Mouse (Mus musculus) embryonic facial prominence, embryonic 10.5 days (tissue): ENCODE measurements at regions not wholly inside any gene's neighbourhood (a gene's known extent, or its start where the extent isn't known, plus 50 kb on each side); places are given as distances from the start of the nearest gene placed in this dataset.

Experiments used
- DNase-seq: peaks from one replicate; pipeline ENCODE4 v3.0.0-alpha.2; 2017; ENCODE audit warnings: low spot score
- H3K27ac ChIP-seq: fragments of 300-500 bp; sonication (generic); replicated peaks from 2 replicates; pipeline ENCODE4 v1.5.1; 2016; ENCODE audit warnings: mild to moderate bottlenecking
- H3K27me3 ChIP-seq: fragments of 300-500 bp; sonication (generic); replicated peaks from 2 replicates; pipeline ENCODE4 v1.6.1; 2016; ENCODE audit warnings: low read depth, mild to moderate bottlenecking; ENCODE audit not compliant: poor library complexity, severe bottlenecking
- H3K36me3 ChIP-seq: fragments of 300-500 bp; sonication (generic); replicated peaks from 2 replicates; pipeline ENCODE4 v1.6.1; 2016; ENCODE audit warnings: mild to moderate bottlenecking, moderate library complexity
- H3K4me1 ChIP-seq: fragments of 300-500 bp; sonication (generic); 2 replicates; pipeline ENCODE4 v1.6.1; 2016
- H3K4me3 ChIP-seq: fragments of 300-500 bp; sonication (generic); 2 replicates; pipeline ENCODE4 v1.5.1; 2016; ENCODE audit warnings: mild to moderate bottlenecking, moderate library complexity
- H3K9me3 ChIP-seq: fragments of 300-500 bp; sonication (generic); 2 replicates; pipeline ENCODE4 v1.6.1; 2016; ENCODE audit warnings: mild to moderate bottlenecking
- WGBS: fragments of 180-500 bp; shearing (Covaris S2); methylation state at CpG from one replicate; pipeline ENCODE4 v1.1.7; 2016; 5-methylcytosine and 5-hydroxymethylcytosine counted together

DNA sequence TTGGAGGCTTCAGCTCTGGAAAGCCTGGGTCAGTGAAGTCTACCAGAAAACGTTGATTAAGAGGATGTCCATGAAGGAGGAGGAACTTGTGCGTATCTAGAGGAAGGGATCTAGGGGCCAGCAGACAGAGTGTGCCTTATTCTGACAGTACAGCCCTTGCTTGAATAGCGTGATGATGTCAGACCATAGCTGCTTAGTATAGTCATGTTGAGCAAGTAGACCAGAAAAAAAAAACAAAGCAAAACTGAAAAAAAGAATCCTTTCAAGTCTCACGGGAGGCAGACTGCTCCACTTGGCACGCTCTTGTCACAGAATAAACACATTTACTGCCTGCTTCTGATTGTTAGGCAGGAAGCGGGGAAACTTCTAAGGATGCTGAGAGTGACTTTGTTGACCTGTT is 290.7 kb downstream of the Rngtt start:
- DNase-seq: no peak
- Histone ChIP-seq H3K27ac (no peak overlapping the region), H3K27me3 (no peaks in the 10 kb centered on the region; the same call in 1 of the 2 replicates), H3K4me1 (peaks cover under 1% of the 10 kb centered on the region; the same call in 1 of the 2 replicates), H3K36me3 (no peaks in the 10 kb centered on the region), H3K9me3 (no peaks in the 10 kb centered on the region), H3K4me3 (no peak overlapping the region)
- WGBS: 65% methylated on average over 6 of the region's 6 CpGs

GRCm38 (mm10) chr4:33604636-33605035 is 294.5 kb downstream of the Rngtt start:
- H3K4me1 ChIP-seq: no peaks in the 10 kb centered on the region
- H3K36me3 ChIP-seq: no peaks in the 10 kb centered on the region
- H3K9me3 ChIP-seq: no peaks in the 10 kb centered on the region
- WGBS: 87% methylated on average over 5 of the region's 5 CpGs
- H3K27me3 ChIP-seq: no peaks in the 10 kb centered on the region
- DNase-seq: no peak
- no peak overlapping the region for H3K27ac ChIP-seq
- no peak overlapping the region for H3K4me3 ChIP-seq

DNA sequence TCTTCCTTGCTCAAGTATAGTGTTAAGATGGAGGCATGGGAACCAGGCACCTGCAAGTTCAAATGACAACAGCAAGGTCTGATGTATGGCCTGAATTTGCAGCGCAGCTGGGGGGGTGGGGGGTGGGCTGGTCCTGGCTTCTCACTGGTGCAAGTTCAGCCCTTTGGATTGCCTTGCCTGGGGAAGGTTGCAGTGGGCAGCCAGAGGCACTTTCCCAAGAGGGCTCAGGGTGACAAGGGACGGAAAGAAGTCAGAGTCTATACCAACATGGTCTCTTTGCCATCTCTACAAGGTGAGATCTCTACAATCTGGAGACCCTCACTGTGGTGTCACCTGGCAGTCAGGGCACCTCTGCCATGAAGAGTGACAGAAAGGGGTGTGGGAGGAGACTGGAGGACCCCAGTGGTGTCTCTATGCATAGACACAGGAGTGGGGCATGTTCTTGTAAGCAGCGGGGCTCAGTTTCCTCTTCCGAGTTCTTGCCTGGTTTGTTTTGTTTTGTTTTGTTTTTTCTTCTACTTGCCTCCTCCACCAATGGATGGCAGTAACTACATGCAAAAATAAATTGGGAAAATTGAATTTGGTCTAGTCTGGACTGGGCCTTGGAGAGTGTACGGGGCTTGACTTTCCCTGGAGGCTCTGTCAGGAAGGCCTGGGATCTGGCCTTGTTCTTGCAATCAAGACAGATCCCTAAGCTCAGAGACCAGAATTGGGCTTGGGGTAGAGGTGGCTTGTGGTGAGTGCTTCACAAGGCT is 284.4 kb upstream of the Cnr1 start:
- no peaks in the 10 kb centered on the region for H3K27me3 ChIP-seq
- no peaks in the 10 kb centered on the region for H3K9me3 ChIP-seq
- DNase-seq: no peak
- WGBS: 83% methylated on average over 5 of the region's 5 CpGs
- no peak overlapping the region for H3K4me3 ChIP-seq
- no peaks in the 10 kb centered on the region for H3K4me1 ChIP-seq
- no peaks in the 10 kb centered on the region for H3K36me3 ChIP-seq
- no peak overlapping the region for H3K27ac ChIP-seq

DNA sequence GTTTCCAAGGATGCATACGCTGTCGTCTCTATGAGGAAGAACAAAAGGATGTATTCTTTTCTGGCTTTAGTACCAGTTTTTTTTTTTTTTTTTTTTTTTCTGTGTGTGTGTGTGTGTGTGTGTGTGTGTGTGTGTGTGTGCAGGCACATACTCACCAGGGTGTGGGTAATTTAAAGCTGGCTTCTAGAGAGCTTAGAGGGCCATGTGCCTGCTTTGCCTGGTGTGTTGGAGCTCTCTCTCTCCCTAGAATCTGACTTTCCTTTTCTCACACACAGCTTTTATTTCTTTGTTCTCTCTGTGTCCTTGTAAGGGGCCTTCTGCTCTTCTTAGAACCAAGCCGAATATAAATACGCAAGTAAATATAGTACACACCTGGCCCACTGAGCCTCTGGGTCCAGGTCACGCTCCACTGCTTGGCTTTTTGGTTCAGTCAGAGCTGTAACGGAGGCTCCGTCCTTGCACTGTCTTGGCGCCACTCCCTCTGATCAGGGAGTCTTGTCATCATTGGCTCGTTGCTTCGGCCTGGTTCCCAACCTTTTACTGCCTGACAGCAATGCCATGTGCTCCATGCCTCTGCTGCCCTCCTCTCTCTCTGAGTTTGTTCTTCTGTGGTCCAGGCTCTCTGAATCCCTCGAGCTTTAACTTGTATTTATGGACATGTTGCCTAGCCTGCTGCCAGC is 283.7 kb upstream of the Cnr1 start:
- no peak for DNase-seq
- H3K9me3 ChIP-seq: no peaks in the 10 kb centered on the region
- no peaks in the 10 kb centered on the region for H3K36me3 ChIP-seq
- no peak overlapping the region; the same call in 1 of the 2 replicates for H3K27ac ChIP-seq
- H3K4me1 ChIP-seq: no peaks in the 10 kb centered on the region
- no peak overlapping the region for H3K4me3 ChIP-seq
- 68% methylated on average over 11 of the region's 11 CpGs for WGBS
- H3K27me3 ChIP-seq: no peaks in the 10 kb centered on the region

DNA sequence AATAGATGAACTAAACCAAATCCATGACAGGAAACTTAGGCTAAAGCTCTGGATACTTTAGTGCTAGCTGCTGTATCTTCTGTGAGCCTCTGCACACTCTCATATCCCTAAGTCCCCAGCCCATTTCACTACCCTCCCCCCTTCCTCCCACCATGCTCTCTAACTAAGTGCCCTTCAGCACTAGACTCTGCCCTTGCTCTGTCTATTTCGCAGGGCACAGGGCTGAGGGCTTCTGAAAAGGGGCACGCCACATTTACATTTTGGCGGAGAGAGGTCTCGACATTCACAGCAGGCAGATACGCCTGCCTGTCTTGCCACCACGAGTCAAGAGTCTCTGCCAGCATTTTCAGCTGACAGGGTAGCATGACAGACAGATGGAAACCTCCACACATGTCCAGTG is 282.5 kb upstream of the Cnr1 start:
- 73% methylated on average over 6 of the region's 6 CpGs for WGBS

GRCm38 (mm10) chr4:33642526-33642925 is 281.9 kb upstream of the Cnr1 start:
- no peak for DNase-seq
- H3K36me3 ChIP-seq: no peaks in the 10 kb centered on the region
- H3K4me3 ChIP-seq: no peak overlapping the region
- no peaks in the 10 kb centered on the region for H3K4me1 ChIP-seq
- H3K27ac ChIP-seq: no peak overlapping the region
- WGBS: 93% methylated on average over 13 of the region's 13 CpGs
- H3K27me3 ChIP-seq: no peaks in the 10 kb centered on the region
- no peaks in the 10 kb centered on the region for H3K9me3 ChIP-seq

More for the DNA sequence above, 282.5 kb upstream of the Cnr1 start:
- Histone ChIP-seq H3K27ac (no peak overlapping the region), H3K4me1 (no peaks in the 10 kb centered on the region), H3K4me3 (no peak overlapping the region), H3K27me3 (no peaks in the 10 kb centered on the region), H3K36me3 (no peaks in the 10 kb centered on the region), H3K9me3 (no peaks in the 10 kb centered on the region)
- no peak for DNase-seq

DNA sequence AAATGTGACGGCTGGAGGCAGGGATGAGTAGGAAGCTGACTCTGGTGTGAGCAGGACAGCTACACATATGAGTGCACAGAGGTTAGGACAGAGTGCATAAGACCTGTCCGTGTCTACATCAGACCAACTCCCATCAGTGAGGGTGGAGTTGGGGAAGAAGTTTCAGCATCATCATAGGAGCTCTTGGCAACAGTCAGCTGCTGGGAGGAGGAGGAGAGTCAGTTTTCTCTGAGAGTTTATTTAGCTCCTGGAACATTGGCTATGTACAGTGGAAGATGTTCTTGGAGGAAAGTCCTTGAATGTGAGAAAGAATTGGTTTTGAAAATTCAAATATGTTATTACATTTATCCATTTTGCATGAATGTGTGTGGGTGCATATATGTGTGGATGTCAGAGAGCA is 279.2 kb upstream of the Cnr1 start:
- Histone ChIP-seq H3K36me3 (no peaks in the 10 kb centered on the region), H3K27me3 (no peaks in the 10 kb centered on the region), H3K9me3 (no peaks in the 10 kb centered on the region), H3K4me3 (no peak overlapping the region), H3K4me1 (no peaks in the 10 kb centered on the region), H3K27ac (no peak overlapping the region)
- 85% methylated on average over 2 of the region's 2 CpGs for WGBS
- DNase-seq: no peak

- no peaks in the 10 kb centered on the region for H3K4me1 ChIP-seq
- no peak overlapping the region for H3K27ac ChIP-seq
- H3K4me3 ChIP-seq: no peak overlapping the region
- no peaks in the 10 kb centered on the region for H3K9me3 ChIP-seq
- no peaks in the 10 kb centered on the region for H3K27me3 ChIP-seq
- DNase-seq: no peak
- WGBS: 81% methylated on average over 5 of the region's 5 CpGs
- H3K36me3 ChIP-seq: no peaks in the 10 kb centered on the region
These were observed 273.1 kb upstream of the Cnr1 start for GRCm38 (mm10) chr4:33651292-33651691.

GRCm38 (mm10) chr4:33659766-33660165 is 264.6 kb upstream of the Cnr1 start:
- no peak overlapping the region for H3K4me3 ChIP-seq
- no peak for DNase-seq
- no peaks in the 10 kb centered on the region for H3K36me3 ChIP-seq
- H3K27me3 ChIP-seq: no peaks in the 10 kb centered on the region
- no peaks in the 10 kb centered on the region for H3K9me3 ChIP-seq
- H3K4me1 ChIP-seq: peaks cover 10% of the 10 kb centered on the region
- no peak overlapping the region for H3K27ac ChIP-seq
- 91% methylated on average over 14 of the region's 14 CpGs for WGBS

DNA sequence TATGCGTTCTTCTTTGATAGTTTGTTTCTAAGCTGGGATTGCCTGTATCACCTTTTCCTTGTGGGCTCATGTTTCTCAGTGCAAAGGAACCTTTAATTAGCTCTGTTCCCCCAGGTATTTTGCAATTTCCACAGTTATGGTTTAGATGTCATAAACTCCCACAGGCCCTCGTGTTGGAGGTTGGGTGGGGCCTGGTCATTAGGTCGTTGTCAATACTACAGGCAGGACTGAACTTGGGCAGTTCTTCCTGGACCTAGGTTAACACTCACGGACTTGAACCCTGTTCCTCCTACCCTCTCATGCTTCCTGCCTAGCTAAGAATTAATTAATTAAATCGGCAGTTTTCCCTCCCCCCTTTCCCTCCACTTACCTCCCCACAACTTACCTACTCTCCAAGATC is 263.8 kb upstream of the Cnr1 start:
- WGBS: 79% methylated on average over 5 of the region's 5 CpGs
- Histone ChIP-seq H3K9me3 (no peaks in the 10 kb centered on the region), H3K4me3 (no peak overlapping the region), H3K27ac (no peak overlapping the region), H3K4me1 (peaks cover 10% of the 10 kb centered on the region), H3K27me3 (no peaks in the 10 kb centered on the region), H3K36me3 (no peaks in the 10 kb centered on the region)
- DNase-seq: no peak

GRCm38 (mm10) chr4:33661862-33662261 is 262.5 kb upstream of the Cnr1 start:
- no peaks in the 10 kb centered on the region for H3K36me3 ChIP-seq
- H3K9me3 ChIP-seq: no peaks in the 10 kb centered on the region
- WGBS: 87% methylated on average over 3 of the region's 3 CpGs
- DNase-seq: no peak
- no peak overlapping the region for H3K4me3 ChIP-seq
- no peaks in the 10 kb centered on the region for H3K27me3 ChIP-seq
- peaks cover 10% of the 10 kb centered on the region for H3K4me1 ChIP-seq
- H3K27ac ChIP-seq: no peak overlapping the region

DNA sequence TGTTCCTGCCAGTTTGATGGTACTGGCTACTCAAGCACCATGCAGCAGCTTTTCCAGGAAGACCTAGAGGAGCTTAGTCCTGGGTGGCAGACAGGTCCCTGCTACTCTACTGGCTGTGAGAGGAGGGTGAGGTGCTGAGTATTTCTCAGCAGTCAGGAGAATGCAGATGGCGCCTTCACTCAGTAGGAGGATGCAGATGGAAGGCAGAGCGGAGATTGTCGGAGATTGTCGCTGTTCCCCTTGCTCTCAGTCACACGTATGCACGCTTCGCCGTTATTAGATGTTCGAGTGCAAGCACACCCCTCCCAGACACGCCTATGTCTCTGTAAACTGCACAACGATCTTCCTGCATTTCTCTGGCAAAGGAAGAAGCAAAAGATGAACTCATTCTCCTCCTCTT is 261.4 kb upstream of the Cnr1 start:
- no peak for DNase-seq
- Histone ChIP-seq H3K4me3 (no peak overlapping the region), H3K27ac (no peak overlapping the region), H3K4me1 (peaks cover 10% of the 10 kb centered on the region), H3K9me3 (no peaks in the 10 kb centered on the region), H3K36me3 (no peaks in the 10 kb centered on the region), H3K27me3 (no peaks in the 10 kb centered on the region)
- WGBS: 83% methylated on average over 11 of the region's 11 CpGs
